Mouse (Mus musculus): ENCODE measurements at regions not wholly inside any gene's neighbourhood (a gene's known extent, or its start where the extent isn't known, plus 50 kb on each side); places are given as distances from the start of the nearest gene placed in this dataset.
"Not testable (repeated sequence)": the region's sequence is repeated elsewhere in the genome, so short reads cannot be mapped to it uniquely, and the experiment has no call there.

DNA sequence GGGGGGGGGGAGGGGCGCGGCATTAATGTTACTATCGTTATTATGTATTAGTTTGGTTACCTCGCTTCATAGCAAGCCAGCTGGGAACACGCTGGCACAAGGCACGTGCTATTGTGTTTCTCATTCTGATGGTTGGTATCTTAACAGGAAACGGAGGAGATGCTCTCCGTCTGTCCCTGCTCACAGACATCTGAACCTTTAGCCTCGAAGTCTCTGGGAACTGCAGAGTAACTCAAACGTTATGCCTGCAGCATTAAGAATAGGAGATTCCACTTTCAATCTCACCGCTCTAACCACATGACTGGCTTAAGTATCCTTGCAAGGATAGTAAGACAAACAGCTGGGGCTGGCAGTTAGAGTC lies 80.0 kb downstream of the Nfkbiz start:
- no peak for DNase-seq (ENCODE audit: low spot score)

DNA sequence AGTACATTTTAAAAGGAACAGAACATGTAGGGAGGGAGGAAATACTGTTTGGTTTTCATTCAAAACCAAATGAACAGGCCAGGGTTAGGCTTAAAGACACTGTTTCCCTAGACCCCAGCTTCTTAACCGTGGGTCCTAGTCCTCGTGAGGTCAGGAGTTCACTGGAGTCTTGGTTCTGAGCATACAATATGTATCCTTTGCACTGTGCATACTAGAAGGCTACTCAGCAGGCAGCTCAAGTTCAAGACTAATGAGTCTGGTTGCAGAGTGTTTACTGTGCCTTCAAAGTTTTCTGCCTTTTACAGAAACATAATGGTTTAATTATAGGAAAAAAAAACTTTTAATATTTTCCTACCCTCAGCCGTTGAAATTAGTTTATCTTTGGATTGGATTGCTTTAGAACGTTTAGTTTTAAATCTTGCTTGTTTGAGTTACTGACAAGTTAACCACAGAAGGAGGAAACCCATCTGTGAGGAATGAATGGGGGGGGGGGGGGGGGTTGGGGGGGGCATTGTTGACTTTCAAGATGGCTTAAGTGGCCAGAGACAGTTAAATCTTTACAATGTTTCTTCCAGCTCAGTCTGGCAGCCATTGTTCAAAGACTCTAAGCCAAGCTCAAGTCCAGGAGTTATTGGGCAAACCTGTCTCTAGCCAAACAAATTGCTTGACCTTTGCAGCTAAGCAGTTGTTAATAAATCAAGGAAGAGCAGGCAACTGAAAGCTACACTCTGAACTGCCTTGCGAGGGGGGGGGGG lies 80.6 kb downstream of the Nfkbiz start:
- no peak for DNase-seq (ENCODE audit: low spot score)

DNA sequence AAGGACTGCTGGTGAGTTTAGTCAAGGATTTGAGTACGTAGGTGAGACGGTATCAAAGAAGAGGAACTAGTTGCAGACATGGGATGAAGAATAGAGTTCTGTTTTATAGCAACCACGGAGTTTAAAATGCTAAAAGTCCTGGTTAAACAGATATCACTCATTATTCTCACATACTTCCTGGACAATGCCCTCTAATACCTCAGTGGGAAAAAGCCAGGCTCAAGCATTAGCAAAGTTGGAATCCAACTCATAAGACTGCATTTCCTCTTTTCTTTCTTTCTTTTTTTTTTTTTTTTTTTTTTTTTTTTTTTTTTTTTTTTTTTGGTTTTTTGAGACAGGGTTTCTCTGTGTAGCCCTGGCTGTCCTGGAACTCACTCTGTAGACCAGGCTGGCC lies 81.3 kb downstream of the Nfkbiz start:
- DNase-seq (ENCODE audit: low spot score): not testable (repeated sequence)

- no peak for DNase-seq (ENCODE audit: low spot score)
These were observed 81.8 kb downstream of the Nfkbiz start for GRCm38 (mm10) chr16:55756764-55757421.

- no peak for DNase-seq (ENCODE audit: low spot score)
These were observed 83.3 kb downstream of the Nfkbiz start for GRCm38 (mm10) chr16:55755309-55755832.

DNA sequence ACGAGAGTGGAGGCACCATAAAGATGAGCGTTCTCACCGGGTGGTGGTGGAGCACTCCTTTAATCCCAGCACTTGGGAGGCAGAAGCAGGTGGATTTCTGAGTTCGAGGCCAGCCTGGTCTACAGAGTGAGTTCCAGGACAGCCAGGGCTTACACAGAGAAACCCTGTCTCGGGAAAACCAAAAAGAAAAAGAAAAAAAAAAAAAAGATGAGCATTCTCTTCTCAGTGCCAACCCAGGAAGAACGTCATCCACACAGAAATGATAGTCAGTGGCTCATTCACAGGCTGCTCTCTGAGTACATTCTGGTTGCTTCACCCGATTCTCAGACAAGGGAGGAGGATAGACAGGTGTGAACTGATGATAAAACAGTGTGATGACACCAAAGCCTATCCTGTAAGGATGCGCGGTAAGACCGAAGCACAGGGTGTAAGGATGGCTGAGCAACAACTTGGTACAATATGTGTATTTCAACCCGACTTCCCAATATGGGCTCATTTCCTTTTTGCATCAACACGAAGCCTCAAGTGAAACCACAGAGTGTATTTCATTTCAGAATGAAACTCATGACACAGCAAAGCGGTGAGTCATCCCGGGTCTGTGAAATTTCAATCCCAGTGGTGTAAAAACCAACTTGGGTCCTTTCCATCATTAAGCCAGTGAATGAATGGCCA lies 84.5 kb downstream of the Nfkbiz start:
- DNase-seq (ENCODE audit: low spot score): no peak

- no peak for DNase-seq (ENCODE audit: low spot score)
These were observed 85.3 kb downstream of the Nfkbiz start for GRCm38 (mm10) chr16:55753380-55753779.

DNA sequence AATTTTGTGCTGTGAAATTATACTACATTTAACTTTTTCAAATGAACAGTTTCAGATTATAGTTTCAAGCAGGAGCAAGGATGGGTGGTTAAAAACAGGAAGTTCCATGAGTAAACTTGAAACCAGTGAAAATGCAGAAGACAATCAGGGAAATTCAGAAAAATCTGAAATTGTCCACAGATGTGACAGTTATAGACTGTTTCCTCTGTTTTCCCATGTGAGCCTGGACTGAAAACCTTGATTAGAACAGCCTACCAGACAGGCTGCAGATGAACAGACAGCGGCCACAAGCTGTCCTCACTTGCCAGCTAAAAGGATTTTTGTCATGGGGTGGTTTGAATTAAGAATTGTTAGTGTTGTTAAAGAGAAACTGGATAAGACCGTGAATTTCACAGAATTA lies 91.4 kb downstream of the Nfkbiz start:
- no peak for DNase-seq (ENCODE audit: low spot score)

DNA sequence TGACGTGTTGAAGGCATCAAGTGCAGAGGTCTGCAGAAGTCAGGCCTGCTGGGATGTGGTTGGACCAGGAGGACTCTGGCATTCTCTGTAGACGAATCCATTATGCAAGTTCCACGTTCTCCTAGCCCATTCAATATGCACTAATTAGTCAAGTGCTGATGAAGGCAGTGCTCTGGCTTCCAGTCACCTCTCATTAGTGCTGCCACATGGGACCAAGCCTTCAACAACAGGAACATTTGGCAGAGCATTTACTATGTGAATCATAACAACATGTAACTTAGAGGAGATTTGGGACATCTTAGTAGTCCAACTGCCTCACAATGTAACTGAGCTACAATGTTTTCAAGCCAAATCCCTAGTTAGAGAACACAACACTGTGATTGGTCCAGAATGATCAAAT lies 92.5 kb downstream of the Nfkbiz start:
- DNase-seq (ENCODE audit: low spot score): no peak

- no peak for DNase-seq (ENCODE audit: low spot score)
These were observed 93.6 kb downstream of the Nfkbiz start for GRCm38 (mm10) chr16:55745094-55745493.

- DNase-seq (ENCODE audit: low spot score): no peak
These were observed 97.4 kb downstream of the Nfkbiz start for GRCm38 (mm10) chr16:55741099-55741863.

GRCm38 (mm10) chr16:55738741-55739140 lies 100.0 kb downstream of the Nfkbiz start:
- DNase-seq (ENCODE audit: low spot score): no peak

DNA sequence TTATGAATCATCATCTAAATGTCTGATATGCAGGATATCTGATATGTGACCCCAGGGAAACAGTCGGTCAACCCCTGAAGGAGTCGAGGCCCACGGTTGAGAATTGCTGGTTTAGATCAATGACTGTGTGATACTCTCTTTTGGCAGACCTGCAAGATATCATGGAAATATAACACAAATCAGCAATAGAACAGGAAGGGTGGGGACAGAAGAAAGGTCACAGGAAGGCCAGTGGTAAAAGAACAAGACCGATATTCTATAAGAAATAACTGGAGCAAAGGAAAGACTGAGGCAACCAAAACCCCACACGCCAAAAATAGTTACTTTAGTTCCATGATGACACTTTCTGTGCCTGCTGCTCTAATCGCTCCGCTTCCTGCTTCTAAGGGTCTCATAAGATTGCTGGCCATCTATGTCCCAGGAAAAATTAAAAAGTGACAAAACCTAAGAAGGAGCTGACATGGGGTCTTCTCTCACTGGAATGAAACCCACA lies 103.2 kb downstream of the Nfkbiz start:
- DNase-seq (ENCODE audit: low spot score): no peak

DNA sequence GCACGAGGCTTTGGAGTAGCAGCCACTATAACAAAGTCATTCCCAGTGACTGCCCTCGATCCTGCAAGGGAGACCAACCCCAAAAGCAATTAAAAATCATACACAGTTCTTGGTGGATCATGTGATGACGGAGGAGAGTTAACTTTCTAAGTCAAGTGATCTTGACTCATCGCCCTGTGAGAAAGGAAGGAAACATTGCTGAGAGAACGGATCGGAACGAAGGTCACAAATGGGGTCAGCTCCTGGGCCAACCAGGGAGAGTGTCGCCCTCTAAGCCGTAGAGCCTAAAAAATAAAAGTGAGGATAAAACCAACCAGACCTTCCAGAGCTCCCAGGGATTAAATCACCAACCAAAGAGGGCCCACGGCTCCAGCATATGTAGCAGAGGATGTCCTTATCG lies 104.4 kb downstream of the Nfkbiz start:
- DNase-seq (ENCODE audit: low spot score): no peak

GRCm38 (mm10) chr16:55733751-55734150 lies 104.9 kb downstream of the Nfkbiz start:
- no peak for DNase-seq (ENCODE audit: low spot score)

DNA sequence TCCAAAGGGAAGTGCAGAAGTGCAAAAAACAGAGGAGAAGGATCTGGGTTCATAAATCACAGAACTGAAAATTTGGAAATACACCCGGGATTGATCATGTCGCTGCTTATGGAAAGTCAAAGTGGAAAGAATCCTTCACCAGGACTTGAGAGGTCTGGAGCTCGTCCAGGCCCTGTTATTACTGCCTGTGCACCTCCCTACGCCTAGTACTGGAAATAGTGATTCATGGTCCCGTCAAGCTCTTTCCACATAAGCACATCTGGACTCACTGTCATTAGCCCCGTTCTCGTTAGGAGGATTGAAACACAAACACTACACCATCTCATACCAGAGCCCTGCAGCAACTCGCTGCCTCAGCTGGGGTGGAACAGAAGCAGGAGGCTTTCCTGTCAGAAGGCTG lies 107.7 kb downstream of the Nfkbiz start:
- no peak for DNase-seq (ENCODE audit: low spot score)

GRCm38 (mm10) chr16:55726538-55726937 lies 112.2 kb downstream of the Nfkbiz start:
- no peak for DNase-seq (ENCODE audit: low spot score)

GRCm38 (mm10) chr16:55720430-55720829 lies 118.3 kb downstream of the Nfkbiz start:
- DNase-seq (ENCODE audit: low spot score): no peak

DNA sequence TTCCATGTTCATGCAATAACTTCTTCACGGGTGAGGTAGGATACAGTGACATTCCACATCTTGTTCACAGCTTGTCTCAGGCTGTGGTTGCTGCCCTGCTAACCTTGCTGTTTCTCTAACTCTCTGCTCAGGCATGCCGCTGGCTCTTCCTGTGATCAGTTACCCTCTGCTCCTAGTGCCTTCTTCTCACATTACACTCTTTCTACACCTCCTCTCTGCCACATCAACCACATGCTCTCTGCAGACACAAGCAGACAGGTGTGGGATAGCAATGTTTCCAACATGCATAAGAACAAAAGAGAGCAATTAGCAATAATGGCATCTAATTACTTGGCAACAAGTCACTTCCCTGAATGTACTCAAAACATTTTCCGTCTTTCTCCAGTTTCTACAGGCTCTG lies 128.7 kb downstream of the Nfkbiz start:
- no peak for DNase-seq (ENCODE audit: low spot score)

- no peak for DNase-seq (ENCODE audit: low spot score)
These were observed 132.2 kb downstream of the Nfkbiz start for GRCm38 (mm10) chr16:55706502-55706901.

GRCm38 (mm10) chr16:55698489-55698892 lies 140.2 kb downstream of the Nfkbiz start:
- no peak for DNase-seq (ENCODE audit: low spot score)

DNA sequence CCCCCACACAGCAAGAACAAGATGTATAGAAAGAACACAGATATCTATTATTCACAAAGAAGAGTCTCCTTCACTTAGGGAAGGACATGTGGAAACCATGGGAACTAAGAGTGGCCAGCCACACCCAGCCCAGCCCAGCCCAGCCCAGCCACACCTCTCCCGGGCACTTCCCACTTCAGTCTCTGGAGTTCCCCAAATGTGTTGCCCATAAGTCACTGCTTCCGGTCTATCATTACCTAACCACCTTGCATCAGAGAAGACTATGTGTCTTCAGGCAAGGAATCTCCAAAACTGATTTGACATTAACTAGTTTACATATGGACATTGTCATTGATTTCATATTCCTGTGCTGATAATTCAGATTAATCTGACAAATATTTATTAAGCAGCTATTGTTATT lies 147.6 kb downstream of the Nfkbiz start:
- DNase-seq (ENCODE audit: low spot score): no peak

Measured in urinary bladder, adult 2 months (tissue).